Mouse (Mus musculus): ENCODE measurements around the gene Gmnn. TPM values are rescaled to one million over a fixed set of nuclear protein-coding genes. Genes with fewer than 3 reads are reported as not detected.
A peak's percentile ranks its signal among the peaks of the same experiment; 100 is the strongest.

The Gmnn gene
- 124 and 126 TPM in 2 replicates for polyA plus RNA-seq (2016; fragmentation: Nextera tagmentation; extraction: Ambion mirVana)

- H3K27me3 ChIP-seq, result no peaks in the 10 kb centered on the region
- H3K27ac ChIP-seq, result peak within 1 kb of the TSS; percentile 94
- peak; percentile 96 for ATAC-seq (ENCODE audit: insufficient number of reproducible peaks, insufficient read depth, low FRiP score, low TSS enrichment, low read depth)
- peak within 1 kb of the TSS; percentile 83 for H3K9ac ChIP-seq (replicated peaks)
- peak within 1 kb of the TSS; percentile 60 for H3K4me2 ChIP-seq
- no peaks in the 10 kb centered on the region for H3K9me3 ChIP-seq
- H3K4me1 ChIP-seq (replicated peaks), result peaks cover 13% of the 10 kb centered on the region
- peak within 1 kb of the TSS; percentile 83 for H3K4me3 ChIP-seq (replicated peaks)
- H3K36me3 ChIP-seq, result peaks cover 29% of the 10 kb centered on the region
- WGBS, result under 1% methylated on average over 79 of the region's 79 CpGs
Observed at GRCm38 (mm10) chr13:24761403-24762227, at the start of gene Gmnn. Gene Gmnn, minus strand, starts transcription at chr13:24761923.

- Histone ChIP-seq H3K4me1 (replicated peaks) (peaks cover 11% of the 10 kb centered on the region), H3K36me3 (peaks cover 55% of the 10 kb centered on the region), H3K27ac (no peak overlapping the region), H3K4me2 (no peak overlapping the region), H3K9me3 (no peaks in the 10 kb centered on the region), H3K27me3 (no peaks in the 10 kb centered on the region), H3K9ac (replicated peaks) (no peak overlapping the region), H3K4me3 (replicated peaks) (no peak overlapping the region)
- no peak for ATAC-seq (ENCODE audit: insufficient number of reproducible peaks, insufficient read depth, low FRiP score, low TSS enrichment, low read depth)
Observed at GRCm38 (mm10) chr13:24806079-24806478, 44.4 kb upstream of the Gmnn start.

GRCm38 (mm10) chr13:24803196-24803595, 41.5 kb upstream of the Gmnn start:
- peak overlapping the region; percentile 100 for H3K4me3 ChIP-seq (replicated peaks)
- ATAC-seq (ENCODE audit: insufficient number of reproducible peaks, insufficient read depth, low FRiP score, low TSS enrichment, low read depth), result no peak
- peaks cover 27% of the 10 kb centered on the region for H3K36me3 ChIP-seq
- no peaks in the 10 kb centered on the region for H3K9me3 ChIP-seq
- peak overlapping the region; percentile 85 for H3K4me2 ChIP-seq
- peak overlapping the region; percentile 99 for H3K9ac ChIP-seq (replicated peaks)
- no peaks in the 10 kb centered on the region for H3K27me3 ChIP-seq
- no peak overlapping the region for H3K27ac ChIP-seq
- peaks cover 11% of the 10 kb centered on the region for H3K4me1 ChIP-seq (replicated peaks)
- 29% methylated on average over 2 of the region's 2 CpGs for WGBS

GRCm38 (mm10) chr13:24802131-24802691, 40.5 kb upstream of the Gmnn start:
- Histone ChIP-seq H3K9ac (replicated peaks) (peak overlapping the region; percentile 99), H3K4me3 (replicated peaks) (peak overlapping the region; percentile 100), H3K27me3 (no peaks in the 10 kb centered on the region), H3K4me2 (peak overlapping the region; percentile 85), H3K4me1 (replicated peaks) (peaks cover 13% of the 10 kb centered on the region), H3K36me3 (peaks cover 17% of the 10 kb centered on the region), H3K9me3 (no peaks in the 10 kb centered on the region), H3K27ac (peak overlapping the region; percentile 100)
- under 1% methylated on average over 26 of the region's 26 CpGs for WGBS
- ATAC-seq (ENCODE audit: insufficient number of reproducible peaks, insufficient read depth, low FRiP score, low TSS enrichment, low read depth), result no peak

- peak within 1 kb of the TSS; percentile 100 for H3K27ac ChIP-seq
- peaks cover 13% of the 10 kb centered on the region for H3K4me1 ChIP-seq (replicated peaks)
- H3K9ac ChIP-seq (replicated peaks), result peak within 1 kb of the TSS; percentile 99
- WGBS, result under 1% methylated on average over 61 of the region's 74 CpGs
- H3K4me2 ChIP-seq, result peak within 1 kb of the TSS; percentile 85
- ATAC-seq (ENCODE audit: insufficient number of reproducible peaks, insufficient read depth, low FRiP score, low TSS enrichment, low read depth), result peak; percentile 43
- peak within 1 kb of the TSS; percentile 100 for H3K4me3 ChIP-seq (replicated peaks)
- no peaks in the 10 kb centered on the region for H3K27me3 ChIP-seq
- H3K9me3 ChIP-seq, result no peaks in the 10 kb centered on the region
- peaks cover 11% of the 10 kb centered on the region; the same call in 1 of the 2 replicates for H3K36me3 ChIP-seq
Observed at GRCm38 (mm10) chr13:24801308-24801921, 39.7 kb upstream of the Gmnn start, which contains the start of gene BC005537. Gene BC005537, plus strand, starts transcription at chr13:24801657.

- H3K36me3 ChIP-seq, result peaks cover 6% of the 10 kb centered on the region; the same call in 1 of the 2 replicates
- H3K9me3 ChIP-seq, result no peaks in the 10 kb centered on the region
- H3K27ac ChIP-seq, result peak overlapping the region; percentile 100
- ATAC-seq (ENCODE audit: insufficient number of reproducible peaks, insufficient read depth, low FRiP score, low TSS enrichment, low read depth), result peak; percentile 98
- under 1% methylated on average over 42 of the region's 42 CpGs for WGBS
- H3K9ac ChIP-seq (replicated peaks), result peak overlapping the region; percentile 99
- no peaks in the 10 kb centered on the region for H3K27me3 ChIP-seq
- peak overlapping the region; percentile 85 for H3K4me2 ChIP-seq
- peak overlapping the region; percentile 100 for H3K4me3 ChIP-seq (replicated peaks)
- peaks cover 13% of the 10 kb centered on the region for H3K4me1 ChIP-seq (replicated peaks)
Observed at GRCm38 (mm10) chr13:24800674-24801307, 39.1 kb upstream of the Gmnn start.

- under 1% methylated on average over 31 of the region's 31 CpGs for WGBS
Observed at GRCm38 (mm10) chr13:24799925-24800673, 38.4 kb upstream of the Gmnn start.

GRCm38 (mm10) chr13:24799378-24799777, 37.7 kb upstream of the Gmnn start:
- Histone ChIP-seq H3K4me3 (replicated peaks) (peak overlapping the region; percentile 100), H3K9ac (replicated peaks) (no peak overlapping the region), H3K27me3 (no peaks in the 10 kb centered on the region), H3K36me3 (no peaks in the 10 kb centered on the region), H3K4me1 (replicated peaks) (peaks cover 10% of the 10 kb centered on the region; the same call in 1 of the 2 replicates), H3K9me3 (no peaks in the 10 kb centered on the region), H3K4me2 (peak overlapping the region; percentile 85), H3K27ac (no peak overlapping the region)
- no peak for ATAC-seq (ENCODE audit: insufficient number of reproducible peaks, insufficient read depth, low FRiP score, low TSS enrichment, low read depth)
- 56% methylated on average over 5 of the region's 5 CpGs for WGBS

More at GRCm38 (mm10) chr13:24799925-24800673, 38.4 kb upstream of the Gmnn start:
- Histone ChIP-seq H3K9me3 (no peaks in the 10 kb centered on the region), H3K36me3 (no peaks in the 10 kb centered on the region), H3K4me3 (replicated peaks) (peak overlapping the region; percentile 100), H3K4me2 (peak overlapping the region; percentile 85), H3K27me3 (no peaks in the 10 kb centered on the region), H3K27ac (peak overlapping the region; percentile 80), H3K4me1 (replicated peaks) (peaks cover 13% of the 10 kb centered on the region), H3K9ac (replicated peaks) (peak overlapping the region; percentile 61)
- ATAC-seq (ENCODE audit: insufficient number of reproducible peaks, insufficient read depth, low FRiP score, low TSS enrichment, low read depth), result no peak

- Histone ChIP-seq H3K36me3 (no peaks in the 10 kb centered on the region), H3K4me3 (replicated peaks) (no peak overlapping the region), H3K9me3 (no peaks in the 10 kb centered on the region), H3K9ac (replicated peaks) (no peak overlapping the region), H3K4me2 (no peak overlapping the region), H3K27me3 (no peaks in the 10 kb centered on the region), H3K4me1 (replicated peaks) (0 out of 2 replicates have a peak, but pooled peaks cover 10% of the 10 kb centered on the region), H3K27ac (no peak overlapping the region)
- ATAC-seq (ENCODE audit: insufficient number of reproducible peaks, insufficient read depth, low FRiP score, low TSS enrichment, low read depth), result no peak
- 95% methylated on average over 4 of the region's 4 CpGs for whole genome bisulfite sequencing
Observed at GRCm38 (mm10) chr13:24798686-24799085, 37.0 kb upstream of the Gmnn start.

- Histone ChIP-seq H3K27me3 (no peaks in the 10 kb centered on the region), H3K4me2 (no peak overlapping the region), H3K4me3 (replicated peaks) (no peak overlapping the region), H3K4me1 (replicated peaks) (0 out of 2 replicates have a peak, but pooled peaks cover 2% of the 10 kb centered on the region), H3K9ac (replicated peaks) (no peak overlapping the region), H3K27ac (no peak overlapping the region), H3K36me3 (no peaks in the 10 kb centered on the region), H3K9me3 (no peaks in the 10 kb centered on the region)
- no peak for ATAC-seq (ENCODE audit: insufficient number of reproducible peaks, insufficient read depth, low FRiP score, low TSS enrichment, low read depth)
- WGBS, result 86% methylated on average over 9 of the region's 9 CpGs
Observed at GRCm38 (mm10) chr13:24792411-24793045, 30.8 kb upstream of the Gmnn start.

Measured in limb, embryonic 12.5 days (tissue).